ENCODE assay signal across 28 mouse cellular contexts in genomic region chr1:74149106-74149885, GRCm38 (mm10). TPM values are rescaled to one million over a fixed set of nuclear protein-coding genes. Genes with fewer than 3 reads are reported as not detected.
DNase-seq lines count a peak whose midpoint lies in the region.
"Had no signal": no experiment of that assay in that cellular context is flagged by ENCODE, and none has a peak within 500 bp of the region (broad histone marks: within the 10 kb centered on the region; RNA-seq: fewer than 3 reads in every experiment).

No protein-coding gene starts in this region.

- WGBS in heart, embryonic 10.5 days: 78% methylated on average over 6 of the region's 6 CpGs

- H3K9me3 ChIP-seq in heart, embryonic 10.5 days: no peaks in the 10 kb centered on the region
- H3K9me3 ChIP-seq: embryonic facial prominence, embryonic 15.5 days; forebrain, embryonic 15.5 days; limb, embryonic 15.5 days; neural tube, embryonic 15.5 days had no signal

- H3K4me3 ChIP-seq in heart, embryonic 10.5 days: no peak overlapping the region
- H3K4me3 ChIP-seq: embryonic facial prominence, embryonic 15.5 days; forebrain, embryonic 15.5 days; limb, embryonic 15.5 days; neural tube, embryonic 15.5 days had no signal

- no peaks in the 10 kb centered on the region for H3K27me3 ChIP-seq in heart, embryonic 10.5 days (ENCODE audit: insufficient read depth, poor library complexity, severe bottlenecking)
- H3K27me3 ChIP-seq: embryonic facial prominence, embryonic 15.5 days; forebrain, embryonic 15.5 days; limb, embryonic 15.5 days; neural tube, embryonic 15.5 days had no signal

- no peak overlapping the region; the same call in 1 of the 2 replicates for H3K27ac ChIP-seq in heart, embryonic 10.5 days
- H3K27ac ChIP-seq: embryonic facial prominence, embryonic 15.5 days; forebrain, embryonic 15.5 days; limb, embryonic 15.5 days; neural tube, embryonic 15.5 days had no signal

- H3K36me3 ChIP-seq in heart, embryonic 10.5 days: no peaks in the 10 kb centered on the region
- H3K36me3 ChIP-seq: embryonic facial prominence, embryonic 15.5 days; forebrain, embryonic 15.5 days; limb, embryonic 15.5 days; neural tube, embryonic 15.5 days had no signal

- H3K4me1 ChIP-seq in heart, embryonic 10.5 days: peaks cover 46% of the 10 kb centered on the region
- H3K4me1 ChIP-seq: embryonic facial prominence, embryonic 15.5 days; forebrain, embryonic 15.5 days; limb, embryonic 15.5 days; neural tube, embryonic 15.5 days had no signal

- peak; percentile 67 for DNase-seq in heart, embryonic 10.5 days (ENCODE audit: low spot score)
- no peak for DNase-seq in heart, adult 9 months (ENCODE audit: low spot score in 2 of 2)
- peak; percentile 39 for DNase-seq in urinary bladder, postnatal 14 days (ENCODE audit: low spot score)
- no peak for DNase-seq in urinary bladder, adult 2 months (ENCODE audit: low spot score)
- DNase-seq in induced T-regulatory cell, adult 2 months (ENCODE audit: low read depth): peak; percentile 4
- peak; percentile 54 for DNase-seq in yolk sac, embryonic 10.5 days (ENCODE audit: low spot score)
- DNase-seq in kidney, adult 8-10 months: no peak
- no peak for DNase-seq in cerebellum, postnatal 36 days
- DNase-seq: cerebellum, adult 9-10 months; gastrocnemius, postnatal 14 days; heart, postnatal 4 days; kidney, adult 18-20 months; kidney, postnatal 10 days; left cerebral cortex, postnatal 4 days; lung, adult 18-20 months; lung, postnatal 14 days; right cerebral cortex, adult 18-20 months; right cerebral cortex, postnatal 4 days; thymus, adult 18-20 months; thymus, postnatal 4 days had no signal

RNA-seq across cellular contexts. Expression of gene Cxcr2, which starts 4.5 kb away (rescaled TPM):
- polyA plus RNA-seq in heart, embryonic 10.5 days (2016; fragmentation: Nextera tagmentation; extraction: Ambion mirVana): 0.09 and 0.20 TPM in 2 replicates
- 0.03 TPM in 2 replicates for polyA plus RNA-seq in urinary bladder, adult 2 months (2012; rRNA removed)

RNA-seq across cellular contexts. Expression of gene Rufy4, which starts 24.0 kb away (rescaled TPM):
- 0.16 and 0.23 TPM in 2 replicates for polyA plus RNA-seq in heart, embryonic 10.5 days (2016; fragmentation: Nextera tagmentation; extraction: Ambion mirVana)
- polyA plus RNA-seq in urinary bladder, adult 2 months (2012; rRNA removed): 1.2 TPM in 2 replicates

RNA-seq across cellular contexts. Expression of gene Tns1, which starts 25.0 kb away (rescaled TPM):
- 49.8 and 75.4 TPM in 2 replicates for polyA plus RNA-seq in heart, embryonic 10.5 days (2016; fragmentation: Nextera tagmentation; extraction: Ambion mirVana)
- polyA plus RNA-seq in urinary bladder, adult 2 months (2012; rRNA removed): 192 and 408 TPM in 2 replicates

RNA-seq across cellular contexts. Expression of gene Cxcr1, which starts 45.1 kb away (rescaled TPM):
- polyA plus RNA-seq in heart, embryonic 10.5 days (2016; fragmentation: Nextera tagmentation; extraction: Ambion mirVana): not detected in 2 replicates
- not detected in 2 replicates for polyA plus RNA-seq in urinary bladder, adult 2 months (2012; rRNA removed)
- polyA plus RNA-seq: embryonic facial prominence, embryonic 15.5 days; forebrain, embryonic 15.5 days; heart, embryonic 16.5 days; hindbrain, embryonic 16.5 days; limb, embryonic 15.5 days; midbrain, postnatal 0 days; neural tube, embryonic 15.5 days; stomach, embryonic 14.5 days had no signal

Comparison
In these comparisons a context has a peak if more than half of its experiments do, and no peak if none do; other contexts are left out.
1. DNase-seq: peak in heart, embryonic 10.5 days (single experiment), urinary bladder, postnatal 14 days (single experiment), induced T-regulatory cell, adult 2 months (single experiment) and yolk sac, embryonic 10.5 days (single experiment); none in heart, adult 9 months (0 of 2), urinary bladder, adult 2 months (single experiment), kidney, adult 8-10 months (0 of 2) and cerebellum, postnatal 36 days (0 of 2).